Mouse (Mus musculus) left cerebral cortex, adult 9 months (tissue): Measurements from ENCODE around the gene Pgf.

Experiments
- DNase-seq, 2 experiments: peaks; one replicate each; pipeline ENCODE4 v3.0.0; 2022; ENCODE audit warnings: low spot score in 2 of 2

The Pgf gene

DNA sequence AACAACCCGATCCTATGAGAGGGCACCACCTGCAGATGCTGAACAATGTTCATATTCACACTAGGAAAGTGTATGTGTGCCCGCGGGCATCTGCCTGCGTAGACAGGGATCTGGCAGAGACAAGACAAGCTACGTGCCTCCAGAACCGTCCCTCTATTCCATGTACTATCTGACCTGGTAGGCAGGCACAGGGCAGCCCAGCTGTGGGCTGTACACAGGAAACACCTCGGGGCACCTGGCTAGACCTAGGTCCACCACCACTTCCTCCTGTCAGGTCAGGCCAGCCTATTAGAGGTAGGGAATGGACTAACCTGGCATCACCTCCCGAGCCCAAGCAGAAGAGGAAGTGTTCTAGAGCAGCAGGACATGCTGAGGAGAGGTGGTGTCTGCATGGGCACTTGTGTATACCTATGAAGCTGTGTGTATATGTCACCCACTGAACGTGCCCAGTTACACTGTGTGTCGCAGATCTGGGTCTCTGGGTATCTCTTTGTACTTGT lies at the start of gene Pgf:
Gene Pgf (minus strand): TSS at position 51 of the 500 bp plus-strand sequence.
- no peak for DNase-seq

DNA sequence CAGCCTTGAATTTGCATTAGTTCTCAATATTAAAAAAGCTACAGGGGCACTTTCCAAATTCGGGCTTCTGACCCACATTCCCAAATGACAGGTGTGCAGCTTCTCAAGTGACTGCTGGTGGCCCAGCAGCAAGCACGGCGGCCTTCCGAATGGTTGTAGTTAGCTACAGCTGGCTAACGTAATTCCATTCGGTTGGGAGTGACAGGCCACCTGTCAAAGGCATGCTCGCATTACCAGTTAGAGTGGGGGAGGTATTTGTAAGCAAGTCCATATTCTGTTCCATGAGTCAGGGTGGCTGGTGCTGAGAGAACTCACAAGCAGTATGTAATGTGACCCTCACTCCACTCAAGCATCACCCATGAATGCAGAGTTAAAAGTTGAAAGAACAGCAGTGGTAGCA lies 49.6 kb upstream of the Pgf start:
- no peak for DNase-seq

DNA sequence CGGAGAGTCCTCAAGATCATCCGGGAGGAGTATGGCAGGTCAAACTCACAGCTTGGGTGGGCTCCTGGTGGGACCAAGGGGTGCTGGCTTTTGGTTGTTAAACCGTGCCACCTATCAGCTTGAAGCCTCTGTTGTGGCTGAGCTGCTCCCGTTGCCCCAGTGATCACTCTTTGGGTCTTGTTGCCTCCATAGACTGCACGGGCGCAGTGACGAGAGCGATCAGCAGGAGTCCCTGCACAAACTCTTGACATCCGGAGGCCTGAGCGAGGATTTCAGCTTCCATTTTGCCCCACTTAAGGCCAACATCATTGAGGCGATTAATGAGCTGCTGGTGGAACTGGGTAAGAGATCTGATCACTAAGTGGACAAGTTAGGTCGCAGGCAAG lies 42.3 kb upstream of the Pgf start:
- DNase-seq, result peak in 1 of 2 experiments; percentile 7

DNA sequence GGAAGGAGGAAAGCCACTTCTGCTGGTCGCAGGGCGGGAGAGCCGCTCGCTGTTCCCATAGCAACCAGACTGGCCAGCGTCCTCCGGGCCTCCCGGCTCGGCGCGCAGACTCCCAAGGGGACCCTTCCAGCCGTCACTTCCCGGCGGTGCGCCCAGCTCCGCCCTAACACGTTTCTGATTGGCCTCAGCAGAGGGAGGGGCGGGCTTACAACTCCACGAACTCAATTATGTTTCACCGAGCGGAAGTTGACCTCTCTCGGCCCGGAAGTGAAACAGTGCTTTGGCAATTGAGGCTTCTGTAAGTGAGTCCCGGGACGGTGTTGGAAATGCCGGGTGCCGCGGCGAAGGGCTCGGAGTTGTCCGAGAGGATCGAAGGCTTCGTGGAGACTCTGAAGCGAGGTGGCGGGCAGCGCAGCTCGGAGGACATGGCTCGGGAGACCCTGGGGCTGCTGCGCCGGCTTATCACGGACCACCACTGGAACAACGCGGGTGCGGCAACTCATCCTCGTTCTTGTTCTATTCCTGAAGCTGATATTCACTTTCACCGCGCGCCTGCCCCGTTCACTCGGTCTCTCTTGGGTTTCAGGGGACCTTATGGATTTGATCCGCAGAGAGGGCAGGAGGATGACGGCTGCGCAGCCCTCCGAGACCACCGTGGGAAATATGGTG lies 41.8 kb upstream of the Pgf start, which contains the start of gene Eif2b2:
Gene Eif2b2 (plus strand): TSS at position 246 of the 669 bp plus-strand sequence.
- peak; percentile 95 to 99 for DNase-seq

DNA sequence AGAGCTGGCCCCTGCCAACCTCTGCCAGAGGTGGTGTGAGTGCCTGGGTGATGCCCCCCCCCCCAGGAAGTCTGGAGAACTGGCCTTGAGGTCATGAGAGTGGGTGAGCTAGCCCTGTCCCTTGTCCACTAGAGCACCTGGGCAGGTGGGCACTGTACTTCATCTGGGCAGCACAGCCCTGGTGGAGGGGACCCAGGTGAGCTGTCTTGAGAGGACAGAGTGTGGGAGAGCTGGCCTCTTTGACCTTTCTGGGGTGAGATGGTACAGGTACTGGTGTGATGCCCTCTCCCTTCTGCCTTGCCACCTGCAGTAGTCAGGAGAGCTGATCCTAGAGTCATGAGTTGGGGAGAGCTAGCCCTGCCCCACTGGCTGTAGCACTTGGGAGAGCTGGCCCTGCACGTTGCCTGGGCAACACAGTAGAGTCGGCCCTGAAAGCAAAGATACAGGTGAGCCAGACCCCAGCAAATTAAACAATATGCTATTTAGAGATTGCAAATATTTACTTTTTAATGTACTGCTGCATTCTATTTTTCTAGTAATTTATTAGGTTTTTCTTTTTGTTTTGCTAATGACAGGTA lies 40.2 kb upstream of the Pgf start:
- DNase-seq, result no peak

DNA sequence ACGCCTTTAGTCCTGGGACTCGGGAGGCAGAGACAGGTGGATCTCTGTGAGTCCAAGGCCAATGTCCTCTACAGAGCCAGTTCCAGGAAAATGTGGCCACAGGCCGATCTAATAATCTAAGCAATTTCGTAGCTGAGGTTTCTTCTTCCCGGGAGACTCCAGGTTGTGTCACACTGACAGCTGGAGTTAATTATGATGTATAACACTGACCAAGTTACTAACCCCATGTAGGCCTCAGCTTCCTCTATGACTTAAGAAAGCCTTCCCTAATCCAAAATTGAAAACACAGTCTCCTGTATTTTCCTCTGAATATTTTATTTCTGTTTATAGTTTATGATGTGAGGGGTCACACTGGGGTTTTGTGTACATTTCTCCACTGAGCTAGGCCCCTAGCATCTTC lies 37.4 kb upstream of the Pgf start:
- DNase-seq, result no peak

DNA sequence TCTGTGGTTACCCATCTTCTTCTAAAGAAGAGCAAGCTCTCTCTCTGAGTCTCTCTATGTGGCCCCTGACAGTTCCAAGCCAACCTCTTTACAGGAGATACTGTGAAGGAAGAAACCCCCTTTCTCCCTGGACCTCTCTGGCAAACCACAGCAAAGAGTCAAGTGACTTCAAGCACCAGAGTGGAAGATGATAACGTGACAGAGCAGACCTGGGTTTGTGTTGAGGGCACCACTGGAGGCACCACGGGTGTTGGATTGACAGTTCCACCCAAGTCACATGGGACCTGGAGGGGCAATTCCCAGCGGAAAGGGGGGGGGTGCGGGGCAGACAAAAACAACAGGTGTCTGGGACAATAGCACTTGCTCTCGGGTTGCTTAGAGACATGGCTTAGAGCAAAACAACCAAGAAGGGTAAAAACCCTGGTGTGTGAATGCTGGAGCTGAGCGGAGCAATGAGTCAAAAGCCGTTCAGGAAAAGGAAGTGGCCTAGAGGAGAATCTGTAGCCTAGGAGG lies 31.2 kb upstream of the Pgf start:
- DNase-seq, result no peak

DNA sequence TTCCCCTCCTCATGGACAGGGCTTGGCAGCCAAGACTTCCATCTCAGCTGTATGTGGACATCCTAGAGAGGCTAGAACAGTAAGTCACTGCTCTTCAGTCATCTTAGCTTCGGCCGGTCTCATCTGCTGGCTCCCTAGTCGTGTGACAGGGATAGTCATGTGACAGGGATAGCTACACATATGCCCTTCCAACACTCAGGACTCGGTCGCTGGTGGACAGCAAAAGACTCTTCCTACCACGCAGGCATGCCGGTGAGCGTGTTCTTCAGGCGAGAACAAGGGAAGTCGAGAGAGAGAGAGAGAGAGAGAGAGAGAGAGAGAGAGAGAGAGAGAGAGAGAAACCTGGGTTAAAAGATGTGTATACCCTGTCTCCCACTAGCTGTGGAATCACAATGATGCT lies 27.8 kb upstream of the Pgf start:
- DNase-seq, result no peak

DNA sequence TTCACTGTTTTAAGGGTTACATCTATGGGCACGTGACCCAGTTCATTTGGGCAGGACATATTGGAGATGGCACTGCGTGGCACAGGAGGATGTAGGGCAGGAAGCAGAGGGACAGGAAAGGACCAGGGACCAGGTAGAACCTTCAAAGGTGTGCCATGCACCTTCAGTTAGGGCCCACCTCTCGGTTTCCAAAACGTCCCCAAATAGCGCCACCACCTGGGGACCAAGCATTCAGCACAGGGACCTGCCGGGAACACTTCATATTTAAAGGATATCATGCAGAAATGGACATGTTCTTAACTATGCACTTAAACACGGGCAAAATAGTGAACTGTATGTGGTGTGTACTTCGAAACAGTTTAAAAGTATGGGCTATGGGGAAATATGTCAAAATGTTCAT lies 26.5 kb upstream of the Pgf start:
- DNase-seq, result no peak

DNA sequence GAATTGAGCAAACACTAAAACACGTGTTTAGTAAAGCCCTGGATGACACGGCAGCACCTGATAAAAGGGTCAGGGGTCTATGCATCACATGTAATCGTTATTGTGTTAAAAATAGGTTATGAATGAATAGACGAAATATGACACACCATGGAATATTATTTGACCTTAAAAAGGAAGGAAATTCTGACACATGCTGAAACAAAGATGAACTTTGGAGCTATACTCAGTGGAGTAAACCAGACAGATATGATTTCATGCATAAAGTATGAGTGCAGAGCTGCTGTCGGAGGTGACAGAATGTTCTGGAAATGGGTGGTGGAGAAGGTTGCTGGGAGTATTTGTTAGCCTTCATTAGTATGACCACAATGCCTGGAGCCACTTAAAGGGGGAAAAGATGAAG lies 26.1 kb upstream of the Pgf start:
- DNase-seq, result no peak

DNA sequence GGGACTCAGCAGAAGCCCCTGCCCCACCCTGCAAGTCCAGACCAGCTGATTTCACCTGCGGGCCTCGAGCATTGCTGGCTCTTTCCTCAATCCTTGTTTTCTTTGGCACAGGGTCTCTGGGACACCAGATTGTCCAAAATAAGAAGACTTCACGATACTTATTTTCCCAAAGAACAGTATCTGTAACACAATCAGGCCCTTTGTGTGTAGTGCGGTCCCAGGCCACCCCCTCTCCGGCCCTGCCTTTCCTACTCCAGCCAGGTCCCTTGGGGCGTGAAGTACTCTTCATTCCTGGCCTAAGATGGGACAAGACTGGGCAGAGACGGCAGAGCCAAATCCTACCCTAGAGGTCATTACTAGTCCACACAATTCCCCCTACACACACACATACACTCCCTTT lies 24.6 kb upstream of the Pgf start:
- DNase-seq, result no peak

DNA sequence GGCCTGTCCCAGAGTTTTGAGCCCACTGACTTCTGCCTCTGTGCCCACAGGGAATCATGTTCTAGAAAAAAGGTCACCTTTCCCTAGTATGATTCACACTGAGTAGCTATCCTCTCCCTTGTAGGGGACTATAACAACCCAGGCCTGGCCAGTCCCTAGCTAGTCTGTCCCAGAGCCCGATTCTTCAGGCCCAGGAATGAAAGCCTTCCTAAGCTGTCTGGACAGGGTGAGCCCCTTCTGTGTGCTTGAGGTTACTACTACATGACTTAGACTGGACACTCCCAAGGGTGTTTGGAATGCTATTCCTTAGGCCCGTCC lies 24.2 kb upstream of the Pgf start:
- no peak for DNase-seq

DNA sequence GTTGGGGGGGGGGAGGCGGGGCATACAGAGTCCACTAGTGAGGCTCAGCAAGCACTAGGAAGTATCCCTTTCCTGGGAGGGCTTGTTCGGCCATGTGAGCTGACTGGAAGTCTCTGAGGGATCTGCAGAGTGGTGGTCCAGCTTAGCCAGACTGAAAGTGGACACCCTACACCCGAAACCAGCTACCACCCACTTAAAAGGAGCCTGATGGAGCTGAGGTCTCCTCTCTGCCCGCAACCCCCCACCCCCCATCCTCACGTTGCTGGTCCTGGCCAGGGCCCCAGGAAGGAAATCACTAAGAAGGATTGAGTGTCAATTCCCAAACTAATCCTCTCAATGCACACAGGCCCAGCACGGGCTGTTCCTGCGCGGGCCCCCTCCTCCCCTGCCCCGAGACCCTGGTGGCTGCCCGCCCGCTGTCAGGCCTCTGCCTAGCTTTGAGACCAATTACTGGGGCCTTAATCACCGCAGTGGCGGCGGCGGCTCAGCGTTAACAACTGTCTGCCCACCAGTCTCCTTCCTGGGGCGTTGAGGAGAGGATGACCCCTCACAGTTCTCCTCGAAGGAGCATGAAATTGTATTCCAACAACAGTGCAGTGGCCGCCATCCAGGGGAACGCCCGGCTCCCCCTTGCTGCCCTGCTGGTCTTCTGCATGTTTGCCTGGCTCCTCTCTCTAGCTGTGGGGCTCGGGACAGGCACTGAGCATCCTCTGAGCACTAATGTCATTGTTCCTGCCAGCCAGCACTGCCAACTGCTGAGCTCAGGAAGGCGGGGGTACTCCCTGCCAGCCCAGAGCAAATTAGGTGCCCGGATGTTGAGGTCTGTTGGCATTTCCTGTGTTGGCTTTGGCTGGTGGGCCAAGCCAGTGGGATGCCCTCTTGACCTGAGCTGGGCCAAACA lies 23.6 kb upstream of the Pgf start:
- no peak for DNase-seq

DNA sequence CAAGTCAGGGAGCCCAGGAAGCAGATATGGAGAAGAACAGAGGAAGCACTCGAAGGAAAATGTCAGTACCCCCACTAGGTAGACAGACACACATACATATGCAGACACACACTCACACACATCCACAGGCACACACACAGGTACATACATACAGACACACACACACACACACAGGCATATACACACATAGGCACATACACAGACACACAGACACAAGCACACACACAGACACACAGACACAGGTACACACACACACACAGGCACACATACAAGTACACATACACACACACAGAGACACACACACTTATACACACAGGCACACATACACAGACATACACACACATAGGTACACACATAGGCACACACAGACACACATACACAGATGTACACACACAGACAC lies 22.4 kb upstream of the Pgf start:
- DNase-seq, result no peak

DNA sequence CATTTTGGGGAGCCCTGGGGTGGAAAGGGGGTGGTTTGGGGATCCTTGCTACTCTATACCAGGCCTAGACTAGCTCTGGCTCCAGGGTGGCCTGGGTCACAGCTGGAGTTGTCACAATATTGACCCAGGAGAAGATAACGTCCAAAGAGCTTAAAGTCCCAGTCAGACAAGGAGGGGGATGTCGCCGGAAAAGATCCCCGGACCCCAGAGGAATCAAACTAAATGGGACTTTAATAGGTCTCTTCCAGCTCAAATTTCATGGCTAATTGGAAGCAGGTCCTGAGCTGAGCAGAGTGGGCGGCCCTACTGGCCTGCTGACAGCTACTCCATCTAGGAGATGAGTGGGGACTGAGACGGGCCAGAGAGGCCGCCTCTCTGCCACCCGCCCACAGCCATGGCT lies 20.3 kb upstream of the Pgf start:
- no peak for DNase-seq

DNA sequence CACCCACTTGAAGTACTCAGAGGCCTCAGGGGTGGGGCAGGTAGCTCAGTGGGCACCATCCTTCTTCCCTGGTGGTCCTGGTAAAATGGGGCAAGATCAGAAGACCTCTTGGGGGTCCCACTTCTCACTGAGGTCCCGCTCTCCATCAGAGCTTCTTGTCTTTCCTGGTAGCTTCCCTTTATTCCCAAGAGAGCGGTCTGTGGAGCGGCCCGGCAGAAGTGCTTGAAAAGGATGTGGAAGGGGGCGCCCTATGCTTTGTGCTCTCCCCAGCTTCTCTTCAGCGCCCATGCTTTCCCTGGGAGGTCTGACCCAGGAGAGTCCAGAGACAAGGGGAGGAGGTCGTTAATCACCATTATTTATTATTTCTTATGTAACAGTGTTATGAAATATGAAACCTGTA lies 19.8 kb upstream of the Pgf start:
- no peak for DNase-seq

DNA sequence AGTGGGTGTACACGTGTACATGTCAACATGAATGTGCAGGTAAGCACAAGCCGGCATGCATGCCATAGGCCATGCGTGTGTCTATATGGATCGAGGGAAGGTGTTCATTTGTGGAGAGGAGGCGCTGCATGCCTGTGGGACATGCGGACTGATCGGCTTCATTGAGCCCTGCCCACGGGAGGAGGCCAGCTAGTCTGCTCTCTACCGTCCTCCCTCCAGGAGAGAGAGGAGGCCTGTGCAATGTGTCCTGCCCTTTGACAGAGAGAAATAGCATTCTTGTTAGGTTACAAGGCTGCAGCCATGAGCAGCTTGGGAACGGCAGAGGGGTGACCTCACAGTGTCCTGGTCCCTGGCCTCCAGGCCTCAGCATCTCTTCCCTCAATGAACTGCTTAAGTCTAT lies 18.6 kb upstream of the Pgf start:
- DNase-seq, result no peak

DNA sequence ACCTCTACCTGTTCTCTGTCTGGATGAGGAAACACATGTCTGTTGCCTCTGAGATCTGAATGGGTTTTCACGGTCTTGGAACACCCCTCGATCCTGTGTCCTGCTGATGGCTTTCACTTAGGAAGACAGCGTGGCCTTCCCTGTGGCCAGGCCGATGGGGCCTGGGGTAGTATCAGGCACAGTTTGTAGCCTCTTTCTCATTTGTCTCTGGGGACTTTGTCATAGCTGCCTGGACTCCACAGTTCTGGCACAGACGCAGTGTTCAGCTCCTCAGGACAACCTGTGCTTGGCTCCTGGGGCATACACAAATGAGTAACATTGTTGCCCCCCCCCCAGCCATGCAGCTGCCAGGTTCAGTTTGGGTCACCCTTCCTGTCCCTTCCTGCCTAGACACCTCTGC lies 17.5 kb upstream of the Pgf start:
- DNase-seq, result no peak

DNA sequence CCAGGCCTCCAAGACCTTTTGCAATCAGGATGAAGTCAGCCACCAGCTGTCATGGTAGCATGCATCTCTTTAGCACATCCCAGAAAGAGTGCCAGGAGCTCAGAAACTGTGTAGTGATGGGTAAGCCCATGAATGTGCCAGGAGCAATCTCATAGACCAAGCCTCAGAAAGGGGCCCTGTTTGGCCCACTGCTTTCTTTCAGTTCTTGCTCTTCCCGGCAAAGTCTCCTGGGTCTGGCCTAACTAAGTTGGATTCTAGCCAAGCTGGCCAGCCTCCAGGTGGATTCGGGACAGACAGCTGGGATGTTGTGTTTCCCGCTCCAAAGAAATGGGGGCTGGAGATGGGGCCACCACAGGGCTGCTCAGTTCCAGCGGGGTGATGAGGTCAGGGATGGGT lies 17.0 kb upstream of the Pgf start:
- DNase-seq, result peak in 1 of 2 experiments; percentile 35

DNA sequence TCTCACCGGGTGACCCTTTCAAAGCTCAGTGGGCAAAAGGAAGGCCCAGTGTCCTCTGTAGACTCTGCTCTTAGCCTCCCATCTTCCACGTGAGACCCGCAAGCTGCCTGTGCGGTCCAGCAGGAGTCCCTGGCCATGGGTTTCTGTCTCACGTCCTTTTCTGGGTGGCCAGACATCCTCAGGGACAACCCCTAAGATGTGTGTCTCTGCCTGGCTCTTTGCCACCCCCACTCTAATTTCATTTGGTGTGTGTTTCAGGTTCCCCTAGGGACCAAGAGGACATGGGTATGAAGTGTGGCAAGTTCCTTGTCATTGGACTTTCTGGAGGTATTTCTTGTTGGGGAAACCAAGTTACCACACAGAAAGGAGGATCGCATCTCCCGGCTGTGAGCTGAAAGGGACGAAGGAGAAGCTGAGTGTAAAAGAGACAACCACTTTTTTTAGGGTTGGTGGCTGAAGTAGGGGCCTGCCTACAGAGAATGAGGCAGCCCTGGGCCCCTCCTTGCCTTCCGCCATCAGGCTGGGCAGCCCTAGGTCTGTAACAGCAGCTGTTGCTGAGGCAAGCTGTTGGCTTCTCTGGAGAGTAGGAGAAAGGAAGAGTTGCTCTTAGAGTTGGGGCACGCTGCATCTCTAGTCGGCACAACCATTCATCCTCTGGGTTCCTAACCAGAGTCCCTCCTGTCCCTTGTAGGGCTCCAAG lies 16.5 kb upstream of the Pgf start:
- DNase-seq, result no peak

DNA sequence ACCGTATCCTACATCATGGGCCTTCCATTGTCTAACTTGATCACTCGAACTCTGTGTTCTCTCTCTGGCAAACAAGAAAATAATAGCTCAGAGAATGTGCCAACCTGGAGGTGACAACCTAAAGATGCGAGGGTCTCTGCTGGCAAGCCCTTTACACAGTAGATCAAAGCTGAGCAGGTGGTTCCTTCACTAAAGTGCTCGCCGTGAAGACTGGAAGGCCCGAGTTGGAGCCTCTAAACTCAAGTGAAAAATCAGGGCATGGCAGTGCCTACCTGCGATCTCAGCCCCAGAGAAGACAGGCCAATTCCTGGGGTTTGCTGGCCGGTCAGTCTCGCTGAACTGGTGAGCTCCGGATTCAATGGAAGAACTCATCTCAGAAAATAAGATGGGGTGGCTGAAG lies 15.6 kb upstream of the Pgf start:
- no peak for DNase-seq

DNA sequence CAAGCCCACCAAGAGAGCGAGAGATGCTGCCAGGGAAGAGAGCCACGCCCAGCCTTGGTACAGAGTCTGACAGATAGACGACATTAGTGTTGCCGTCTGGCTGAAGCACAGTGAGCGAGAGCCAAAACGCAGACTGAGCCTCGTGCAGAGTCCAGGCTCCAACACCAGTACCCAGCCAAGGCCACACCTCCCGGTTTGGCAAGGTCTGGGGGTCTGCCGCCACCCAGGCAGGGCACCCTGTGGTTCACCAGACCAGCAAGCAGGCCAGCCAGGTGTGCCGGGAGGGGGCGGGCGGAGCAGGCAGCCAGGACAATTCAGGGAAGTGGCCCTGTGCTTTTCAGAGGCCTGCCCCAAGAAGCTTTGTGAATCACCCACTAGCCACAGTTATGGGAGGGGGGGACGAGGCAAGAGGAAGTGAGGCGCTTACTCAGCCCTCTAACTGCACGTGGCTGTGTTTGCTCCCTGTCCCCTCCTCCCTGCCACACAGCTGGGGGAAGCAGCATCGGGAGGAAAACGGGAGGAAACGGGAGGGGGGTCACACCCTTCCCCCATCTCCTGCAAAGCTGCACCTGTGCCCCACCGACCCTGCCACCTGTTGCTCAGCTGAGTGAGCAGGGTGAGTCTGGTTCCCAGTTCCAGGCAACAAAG lies 15.0 kb upstream of the Pgf start:
- DNase-seq, result no peak
